Mouse (Mus musculus) olfactory bulb, adult 2 months (tissue): Measurements from ENCODE around the gene Kpna6.

Experiments
- CTCF ChIP-seq: fragments of 200-500 bp; IDR thresholded peaks from 2 replicates; pipeline ENCODE4 v1.5.1; 2012; ENCODE audit warnings: low read depth, mild to moderate bottlenecking, low read length, moderate library complexity; ENCODE audit not compliant: insufficient read depth
- POLR2A ChIP-seq: fragments of 200-500 bp; IDR thresholded peaks from 2 replicates; pipeline ENCODE4 v1.6.1; 2012; ENCODE audit warnings: mild to moderate bottlenecking, low read depth, low read length, moderate library complexity; ENCODE audit not compliant: insufficient read depth

DNA sequence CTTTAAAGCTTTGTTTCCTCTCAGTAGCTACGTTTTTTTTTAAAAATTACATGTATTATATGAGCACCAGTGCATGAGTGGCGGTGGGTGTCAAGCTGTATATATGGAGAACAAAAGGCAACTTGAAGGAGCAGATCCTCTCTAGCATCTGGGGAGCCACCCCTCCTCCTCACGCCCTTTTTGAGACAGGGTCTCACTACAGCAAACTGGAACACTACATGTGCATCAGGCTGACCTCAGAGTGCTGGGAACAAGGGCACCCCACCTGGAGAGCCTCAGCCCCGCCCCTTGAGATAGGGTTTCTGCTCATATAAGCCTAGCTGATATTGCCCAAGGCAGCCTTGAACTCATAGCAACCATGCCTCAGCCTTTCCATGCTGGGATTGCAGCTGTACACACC, 47.1 kb downstream of the Kpna6 start:
- TF ChIP-seq CTCF: no peak
- no peak for TF ChIP-seq POLR2A
